Mouse (Mus musculus) small intestine, adult 2 months (tissue): ENCODE data around the gene Dhx34. TPM values are rescaled to one million over a fixed set of nuclear protein-coding genes. Genes with fewer than 3 reads are reported as not detected.

Experiments used
- H3K27ac ChIP-seq: fragments of 200-500 bp; 2 replicates; pipeline ENCODE4 v1.5.1; 2012; ENCODE audit warnings: low read depth, low read length, control low read depth, inconsistent platforms; ENCODE audit not compliant: insufficient read depth
- H3K27me3 ChIP-seq: fragments of 200-500 bp; 2 replicates; pipeline ENCODE4 v1.6.1; 2012; ENCODE audit warnings: mild to moderate bottlenecking, moderate library complexity, low read length, inconsistent platforms; ENCODE audit not compliant: control insufficient read depth, insufficient read depth
- H3K36me3 ChIP-seq: fragments of 200-500 bp; 2 replicates; pipeline ENCODE4 v1.6.1; 2012; ENCODE audit warnings: mild to moderate bottlenecking, low read length, control low read depth, inconsistent platforms; ENCODE audit not compliant: control insufficient read depth, insufficient read depth
- H3K4me1 ChIP-seq: fragments of 200-500 bp; 2 replicates; pipeline ENCODE4 v1.6.1; 2012; ENCODE audit warnings: low read length, inconsistent platforms, mixed read lengths; ENCODE audit not compliant: control insufficient read depth, insufficient read depth, insufficient read length
- H3K4me3 ChIP-seq: fragments of 200-500 bp; 2 replicates; pipeline ENCODE4 v1.5.1; 2012; ENCODE audit warnings: low read depth, mild to moderate bottlenecking, control low read depth, inconsistent platforms, low read length, moderate library complexity
- CTCF ChIP-seq: fragments of 200-500 bp; IDR thresholded peaks from 2 replicates; pipeline ENCODE4 v1.5.1; 2012; ENCODE audit warnings: low read depth, mild to moderate bottlenecking, control low read depth, inconsistent platforms, low read length, moderate library complexity, mixed read lengths; ENCODE audit not compliant: insufficient replicate concordance, insufficient read length; ENCODE audit errors: extremely low read depth
- POLR2A ChIP-seq: fragments of 200-500 bp; IDR thresholded peaks from 2 replicates; pipeline ENCODE4 v1.6.1; 2012; ENCODE audit warnings: low read depth, mild to moderate bottlenecking, control low read depth, inconsistent platforms, low read length, moderate library complexity
- WGBS: fragments of 180-500 bp; shearing (Covaris S2); methylation state at CpG from one replicate; pipeline ENCODE4 v1.1.7; 2018; 5-methylcytosine and 5-hydroxymethylcytosine counted together
- polyA plus RNA-seq: library from polyadenylated mRNA; depleted of rRNA; stranded (reverse); fragments of >200 nt; gene quantifications from 2 replicates; pipeline ENCODE4 v1.2.3, GENCODE M21; 2012

Dhx34 gene
- polyA plus RNA-seq, 1 experiment: 28.7 TPM

GRCm38 (mm10) chr7:16213196-16213595 is 8.6 kb downstream of the Dhx34 start:
- no peaks in the 10 kb centered on the region for H3K27me3 ChIP-seq
- peaks cover 36% of the 10 kb centered on the region for H3K36me3 ChIP-seq
- TF ChIP-seq CTCF (no peak), POLR2A (no peak)
- H3K4me3 ChIP-seq: no peak overlapping the region
- H3K27ac ChIP-seq: no peak overlapping the region
- peaks cover 3% of the 10 kb centered on the region for H3K4me1 ChIP-seq
- 84% methylated on average over 6 of the region's 6 CpGs for WGBS

DNA sequence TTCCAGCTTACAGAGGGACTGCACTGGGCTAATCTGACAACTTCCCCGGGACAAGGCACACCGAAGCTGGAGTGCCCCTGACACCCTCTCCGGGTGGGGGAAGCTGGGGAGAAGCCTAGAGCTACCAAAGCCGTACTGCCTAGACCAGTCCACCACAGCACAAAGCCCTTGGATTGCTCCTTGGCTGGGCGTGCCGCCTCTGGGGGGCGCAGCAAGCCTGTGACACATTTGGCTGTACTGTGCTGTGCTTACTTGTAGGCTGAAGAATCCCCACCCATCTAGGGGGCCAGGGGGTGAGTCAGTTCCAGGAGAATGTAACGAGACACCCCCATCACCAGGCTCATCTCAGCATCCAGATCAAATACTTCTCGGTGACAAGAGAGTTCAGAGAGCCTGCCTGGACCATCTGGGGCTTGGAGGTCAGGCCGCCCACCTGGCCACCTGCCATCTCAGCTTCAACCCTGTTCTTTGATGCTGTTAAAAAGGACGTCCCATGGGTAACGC is 10.9 kb downstream of the Dhx34 start:
- 79% methylated on average over 12 of the region's 12 CpGs for WGBS
- H3K36me3 ChIP-seq: peaks cover 26% of the 10 kb centered on the region
- TF ChIP-seq POLR2A (no peak), CTCF (0 out of 2 replicates have a peak, but pooled peaks have one; percentile 14)

DNA sequence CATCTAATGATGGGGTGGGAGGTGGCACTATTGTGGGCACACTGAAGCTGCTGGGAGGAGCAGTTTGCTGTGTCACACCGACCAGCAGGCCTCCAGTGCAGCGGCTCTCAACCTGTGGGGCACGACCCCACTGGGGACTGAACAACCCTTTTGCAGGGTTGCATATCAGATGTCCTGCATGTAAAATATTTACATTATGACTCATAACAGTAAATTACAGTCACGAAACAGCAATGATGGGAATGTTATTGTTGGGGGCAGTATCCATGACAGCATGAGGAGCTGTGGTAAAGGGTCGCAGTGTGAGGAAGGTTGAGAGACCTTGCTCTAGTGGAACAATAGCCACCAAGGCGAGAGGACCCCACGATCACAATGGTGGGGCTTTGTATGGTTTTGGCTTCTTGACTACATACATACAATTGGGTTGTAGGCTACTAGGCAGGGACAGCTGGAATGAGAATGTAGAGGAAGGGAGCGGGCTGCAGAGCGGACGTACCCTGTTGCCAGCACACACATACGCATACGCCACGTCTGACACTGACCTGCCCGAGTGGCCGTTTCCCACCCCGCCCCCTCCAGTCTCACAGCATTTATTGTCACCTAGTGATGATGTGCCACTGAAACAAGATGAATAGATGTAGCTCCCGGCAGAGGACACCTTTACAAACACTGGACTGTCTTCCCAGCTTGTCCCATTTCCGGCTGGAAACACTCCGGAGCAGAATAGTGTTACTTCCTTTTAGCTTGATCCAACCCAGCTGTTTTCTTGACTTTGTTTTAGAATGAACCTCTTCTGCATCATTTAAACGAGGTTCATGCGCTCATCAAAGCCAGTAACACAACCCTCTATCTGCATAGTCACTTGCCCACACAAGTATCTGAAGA is 12.8 kb downstream of the Dhx34 start:
- Histone ChIP-seq H3K4me3 (no peak overlapping the region), H3K27me3 (no peaks in the 10 kb centered on the region), H3K4me1 (peaks cover 7% of the 10 kb centered on the region), H3K27ac (no peak overlapping the region), H3K36me3 (peaks cover 17% of the 10 kb centered on the region)
- 74% methylated on average over 21 of the region's 21 CpGs for whole genome bisulfite sequencing
- TF ChIP-seq CTCF: no peak
- TF ChIP-seq POLR2A: no peak

More for the DNA sequence above, 10.9 kb downstream of the Dhx34 start:
- Histone ChIP-seq H3K4me3 (no peak overlapping the region), H3K4me1 (peaks cover 7% of the 10 kb centered on the region), H3K27ac (no peak overlapping the region), H3K27me3 (no peaks in the 10 kb centered on the region)

- 79% methylated on average over 10 of the region's 10 CpGs for WGBS
- H3K4me3 ChIP-seq: no peak overlapping the region
- H3K27me3 ChIP-seq: no peaks in the 10 kb centered on the region
- H3K36me3 ChIP-seq: peaks cover 26% of the 10 kb centered on the region
- no peak for TF ChIP-seq CTCF
- TF ChIP-seq POLR2A: no peak
- H3K4me1 ChIP-seq: peaks cover 7% of the 10 kb centered on the region
- H3K27ac ChIP-seq: peak overlapping the region; percentile 66
These were observed 14.3 kb downstream of the Dhx34 start for GRCm38 (mm10) chr7:16207496-16207895.

- H3K4me3 ChIP-seq: no peak overlapping the region
- H3K36me3 ChIP-seq: peaks cover 27% of the 10 kb centered on the region
- TF ChIP-seq CTCF (no peak), POLR2A (no peak)
- 77% methylated on average over 7 of the region's 7 CpGs for WGBS
- H3K27me3 ChIP-seq: no peaks in the 10 kb centered on the region
- H3K27ac ChIP-seq: peak overlapping the region; percentile 29
- H3K4me1 ChIP-seq: peaks cover 7% of the 10 kb centered on the region
These were observed 14.8 kb downstream of the Dhx34 start for GRCm38 (mm10) chr7:16207076-16207475.

DNA sequence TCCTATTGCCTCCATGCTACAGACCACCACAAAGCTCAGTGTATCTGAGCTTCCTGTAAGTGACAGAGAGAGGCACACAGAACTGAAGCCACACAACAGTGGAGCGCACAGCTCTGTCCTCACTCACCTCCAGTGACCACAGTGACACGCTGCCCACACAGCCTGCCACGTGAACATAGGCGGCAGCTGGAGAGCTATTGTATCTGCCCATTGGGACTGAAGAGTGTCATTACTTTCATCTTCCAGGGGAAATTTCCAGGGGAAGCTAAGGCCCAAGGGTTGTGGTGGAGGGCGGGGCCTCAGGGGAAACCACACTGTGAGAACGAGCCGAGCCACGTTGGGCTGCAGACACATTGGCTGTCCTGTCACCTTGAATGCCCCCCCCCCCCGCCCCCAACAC is 17.0 kb downstream of the Dhx34 start:
- 73% methylated on average over 9 of the region's 9 CpGs for WGBS
- peaks cover 7% of the 10 kb centered on the region for H3K4me1 ChIP-seq
- no peak overlapping the region for H3K4me3 ChIP-seq
- H3K27me3 ChIP-seq: no peaks in the 10 kb centered on the region
- H3K27ac ChIP-seq: no peak overlapping the region
- TF ChIP-seq CTCF (no peak), POLR2A (no peak)
- peaks cover 33% of the 10 kb centered on the region for H3K36me3 ChIP-seq

DNA sequence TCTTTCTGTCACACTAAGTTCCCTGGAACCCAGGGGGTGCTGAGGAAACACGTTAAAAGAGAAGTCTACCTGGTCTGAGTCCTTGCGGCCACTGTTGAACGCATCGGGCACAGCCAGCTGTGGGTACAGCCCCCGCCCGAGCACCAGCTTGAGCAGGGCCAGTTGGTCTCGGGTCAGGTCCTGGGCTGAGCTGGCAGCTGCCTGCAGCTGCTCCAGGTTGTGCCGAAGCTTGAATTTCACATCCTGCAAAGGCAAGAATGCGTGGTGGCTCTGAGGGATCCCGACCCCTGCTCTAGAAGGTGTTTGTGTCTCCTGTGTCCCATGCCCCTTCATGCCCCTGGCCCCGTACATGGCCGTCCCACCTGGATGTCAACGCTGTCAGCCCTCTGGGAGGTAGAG is 18.3 kb downstream of the Dhx34 start:
- Histone ChIP-seq H3K27ac (no peak overlapping the region), H3K36me3 (peaks cover 37% of the 10 kb centered on the region), H3K27me3 (no peaks in the 10 kb centered on the region), H3K4me3 (no peak overlapping the region), H3K4me1 (peaks cover 7% of the 10 kb centered on the region; the same call in 1 of the 2 replicates)
- TF ChIP-seq CTCF: no peak
- no peak for TF ChIP-seq POLR2A
- WGBS: 87% methylated on average over 13 of the region's 13 CpGs
